Mouse (Mus musculus) adrenal gland (tissue): ENCODE results near the gene Hnrnpa1.
"Not testable (repeated sequence)": the region's sequence is repeated elsewhere in the genome, so short reads cannot be mapped to it uniquely, and the experiment has no call there.

Experiments used
- intact Hi-C: fragments of 180-260 bp; cut with DNase I; formaldehyde crosslinking; loops from one replicate; pipeline ENCODE4 v1.15.1; 2025

Hnrnpa1 gene

DNA sequence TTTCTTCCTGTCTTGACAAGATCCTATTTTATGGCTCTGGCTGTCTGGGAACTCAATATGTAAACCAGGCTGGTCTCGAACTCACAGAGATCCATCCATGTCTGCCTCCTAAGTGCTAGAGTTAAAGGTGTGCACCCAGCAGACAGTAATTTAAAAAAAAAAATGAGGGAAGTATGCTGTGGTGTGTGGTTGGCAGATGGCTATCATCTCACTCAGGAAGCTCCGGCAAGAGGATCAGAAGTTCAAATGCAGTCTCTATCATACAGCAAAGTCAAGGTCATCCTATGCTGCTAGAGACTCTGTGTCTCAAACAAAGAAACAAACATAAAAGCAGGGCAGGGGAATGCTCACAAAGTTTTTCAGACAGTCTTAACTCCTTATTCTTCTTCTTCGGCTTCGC lies 28.7 kb downstream of the Hnrnpa1 start:
- intact Hi-C loops: no loop called here

DNA sequence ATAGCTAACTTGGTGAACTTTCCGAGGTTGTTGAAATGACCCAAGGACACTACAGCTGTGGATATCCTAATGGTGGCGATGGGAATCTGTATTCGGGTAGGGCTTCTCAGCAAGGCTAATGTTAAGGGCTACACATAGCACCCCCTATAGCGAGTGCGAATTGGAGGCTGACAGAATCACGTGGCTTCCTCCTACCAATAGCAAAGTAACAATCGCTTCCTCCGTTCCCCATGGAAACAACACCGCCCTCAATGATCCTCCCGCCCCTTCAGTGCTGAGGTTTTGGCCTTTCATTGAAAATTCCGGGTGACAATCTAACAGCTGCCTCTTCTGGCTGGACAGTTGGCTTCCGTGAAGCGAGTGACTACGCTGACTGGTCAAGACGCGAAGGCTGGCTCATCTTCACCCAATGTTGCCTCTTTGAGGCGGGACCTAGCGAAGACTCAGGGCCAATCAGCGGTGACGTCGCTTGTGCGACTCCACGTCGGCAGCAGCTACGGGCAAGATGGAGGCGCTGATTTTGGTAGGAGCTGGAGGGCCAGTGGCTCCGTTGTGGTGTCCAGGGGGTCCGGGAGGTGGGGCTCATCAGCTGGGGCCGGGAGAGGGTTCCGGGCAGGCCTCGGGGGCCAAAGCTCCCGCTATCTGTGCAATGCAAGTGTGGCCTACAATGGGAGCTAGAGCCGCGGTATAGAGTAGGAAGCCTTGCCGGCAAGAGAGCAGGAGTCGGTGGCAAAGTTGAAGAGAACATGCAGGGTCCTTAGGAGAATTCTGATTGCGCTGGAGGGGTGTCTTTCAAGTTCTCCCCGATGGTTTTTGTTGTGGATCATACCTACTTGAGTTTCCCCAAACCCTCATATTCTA lies 32.4 kb downstream of the Hnrnpa1 start, which contains the start of gene Copz1:
Gene Copz1 (plus strand): TSS at position 296 of the 861 bp plus-strand sequence.
- intact Hi-C loops: no loop called here

DNA sequence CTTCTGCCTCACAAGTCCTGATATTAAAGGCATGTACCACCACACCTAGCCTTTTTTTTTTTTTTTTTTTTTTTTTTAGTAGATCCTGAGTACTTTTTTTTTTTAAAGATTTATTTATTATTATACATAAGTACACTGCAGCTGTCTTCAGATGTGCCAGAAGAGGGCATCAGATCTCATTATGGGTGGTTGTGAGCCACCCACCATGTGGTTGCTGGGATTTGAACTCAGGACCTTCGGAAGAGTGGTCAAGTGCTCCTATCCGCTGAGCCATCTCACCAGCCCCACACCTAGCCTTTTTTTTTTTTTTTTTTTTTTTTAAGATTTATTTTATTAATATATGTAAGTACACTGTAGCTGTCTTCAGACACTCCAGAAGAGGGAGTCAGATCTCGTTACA lies 35.7 kb downstream of the Hnrnpa1 start:
- intact Hi-C loops: not testable (repeated sequence)

DNA sequence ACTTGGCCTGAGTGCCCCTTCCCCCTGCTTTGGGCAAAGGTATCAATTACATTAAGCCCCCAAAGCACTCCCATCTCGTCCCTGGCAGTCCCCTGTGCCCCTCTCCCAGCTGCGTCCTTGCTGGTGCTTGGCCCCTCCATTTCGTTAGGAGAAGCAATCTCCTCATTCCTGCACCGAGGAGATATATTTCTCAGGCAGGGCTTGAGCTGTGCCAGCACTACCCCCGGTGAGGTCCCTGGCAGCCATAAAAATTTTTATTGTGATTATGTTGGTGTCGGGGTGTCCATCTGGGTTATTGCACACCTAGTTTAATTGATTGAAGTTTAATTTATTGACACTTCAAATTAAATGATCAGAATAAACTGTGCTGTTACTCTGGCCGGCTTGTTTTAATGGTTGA lies 37.7 kb downstream of the Hnrnpa1 start:
- intact Hi-C loops: no loop called here

DNA sequence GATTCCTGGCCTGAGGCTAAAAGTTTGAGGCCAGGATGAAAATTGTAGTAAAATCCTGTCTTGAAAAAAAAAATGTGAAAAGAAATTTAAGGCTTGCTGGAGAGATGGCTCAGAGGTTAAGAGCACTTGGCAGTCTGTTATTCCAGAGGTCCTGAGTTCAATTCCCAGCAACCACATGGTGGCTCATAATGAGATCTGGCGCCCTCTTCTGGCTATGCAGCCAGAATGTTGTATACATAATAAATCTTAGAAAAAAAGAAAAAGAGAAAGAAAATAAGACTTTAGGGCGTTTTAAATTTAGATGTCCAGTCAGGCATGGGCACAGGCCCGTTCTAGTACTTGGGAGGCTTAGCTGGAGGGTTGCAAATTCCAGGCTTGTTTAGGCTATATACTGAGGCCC lies 39.5 kb downstream of the Hnrnpa1 start:
- intact Hi-C loops: no loop called here

DNA sequence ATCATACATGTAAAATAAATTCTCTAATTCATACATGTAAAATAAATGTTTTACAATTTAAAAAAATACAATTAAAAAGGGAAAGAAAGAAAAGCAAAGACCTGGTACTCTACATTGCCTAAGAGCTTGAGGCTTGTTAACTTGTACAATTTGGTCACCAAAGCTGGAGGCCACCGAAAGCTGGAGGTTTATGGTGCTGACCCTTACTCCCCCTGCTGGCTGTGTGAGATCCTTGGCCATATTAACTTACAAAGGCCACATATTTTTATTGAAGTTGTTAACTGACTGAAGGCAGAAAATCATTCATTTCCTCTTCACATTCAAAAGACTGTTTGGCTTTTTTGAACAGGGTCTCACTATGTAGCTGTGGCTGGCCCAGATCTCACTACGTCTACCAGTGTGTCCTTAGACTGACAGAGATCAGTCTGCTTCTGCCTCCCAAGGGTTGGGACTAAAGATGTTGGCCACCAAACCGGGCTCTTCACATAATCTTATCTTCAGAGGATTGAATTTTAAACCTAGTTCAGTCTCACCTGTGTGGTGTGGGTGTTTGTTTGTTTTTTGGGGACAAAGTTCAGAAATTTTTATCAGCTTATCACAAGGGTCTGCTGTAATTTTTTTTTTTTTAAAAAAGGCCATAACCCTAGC lies 40.7 kb downstream of the Hnrnpa1 start:
- intact Hi-C loops: no loop called here

DNA sequence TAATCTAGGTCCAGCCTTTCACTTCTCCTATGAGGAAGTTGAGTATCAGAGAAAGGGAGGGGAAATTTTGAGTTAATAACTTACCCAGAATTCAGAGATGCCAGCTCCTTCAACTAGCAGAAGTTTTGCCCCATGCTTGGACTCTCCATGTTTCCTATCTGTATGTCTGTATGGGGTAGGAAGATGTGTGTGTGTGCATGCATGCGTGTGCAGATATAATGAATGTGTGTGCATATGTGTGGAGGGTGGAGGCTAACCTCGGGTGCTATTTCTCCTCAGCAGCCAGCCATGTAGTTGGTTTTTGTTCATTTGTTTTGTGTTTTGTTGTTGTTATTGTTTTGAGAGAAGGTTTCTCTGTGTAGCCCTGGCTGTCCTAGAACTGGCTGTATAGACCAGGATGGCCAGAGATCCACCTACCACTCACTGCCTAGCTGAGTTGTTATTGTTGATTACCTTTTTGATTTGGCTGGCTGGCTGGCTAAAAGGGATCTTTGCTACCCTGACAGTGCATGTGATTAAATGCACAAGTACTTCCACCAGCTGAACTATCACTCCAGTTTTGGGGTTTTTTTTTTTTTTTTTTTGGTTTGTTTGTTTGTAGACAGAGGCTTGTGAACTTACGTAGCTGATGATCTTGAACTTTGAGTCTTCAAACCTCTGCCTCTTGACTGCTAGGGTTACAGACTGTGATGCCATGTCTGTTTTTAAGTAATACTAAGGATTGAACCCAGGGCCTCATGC lies 41.4 kb downstream of the Hnrnpa1 start:
- intact Hi-C loops: no loop called here

DNA sequence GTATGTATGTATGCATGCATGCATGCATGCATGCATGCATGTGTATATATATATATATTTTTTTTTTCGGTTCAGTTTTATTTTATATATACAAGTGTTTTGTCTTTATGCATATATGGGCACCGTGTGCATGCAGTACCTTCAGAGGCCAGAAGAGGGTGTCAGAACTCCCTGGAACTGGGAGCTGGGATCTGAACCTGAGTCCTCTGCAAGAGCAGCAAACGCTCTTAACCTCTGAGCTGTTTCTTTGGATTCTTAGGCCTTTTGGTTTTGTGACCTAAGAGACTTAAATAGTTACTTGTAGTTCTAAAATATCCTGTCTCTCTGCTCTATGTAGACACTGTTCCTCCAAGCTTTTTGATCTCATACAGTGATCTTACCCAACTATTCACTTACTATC lies 43.8 kb downstream of the Hnrnpa1 start:
- intact Hi-C loops: loop anchor here (2.0 kb wide), 1 partner anchor 23 kb away; no protein-coding TSS in a partner anchor

DNA sequence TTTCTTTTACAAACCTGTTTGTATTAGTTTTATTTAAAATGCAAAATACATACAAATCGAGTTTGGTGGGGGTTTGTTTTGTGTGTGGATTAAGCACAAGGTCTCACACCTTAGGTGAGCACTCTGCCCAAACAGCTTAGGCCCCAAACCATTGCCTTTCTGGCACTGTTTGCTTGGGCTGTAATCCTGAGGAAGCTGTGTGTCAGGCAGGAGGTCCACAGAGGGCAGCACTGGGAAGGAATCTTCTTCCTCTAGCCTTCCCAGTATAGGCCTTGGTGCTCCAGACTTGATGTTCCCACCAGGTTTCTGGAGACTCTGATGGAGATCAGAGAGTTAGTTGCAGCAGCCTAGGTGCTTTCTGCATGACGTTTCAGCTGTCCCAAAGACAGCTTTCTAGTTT lies 44.4 kb downstream of the Hnrnpa1 start:
- intact Hi-C loops: loop anchor here (2.0 kb wide), 1 partner anchor 22 kb away; no protein-coding TSS in a partner anchor

DNA sequence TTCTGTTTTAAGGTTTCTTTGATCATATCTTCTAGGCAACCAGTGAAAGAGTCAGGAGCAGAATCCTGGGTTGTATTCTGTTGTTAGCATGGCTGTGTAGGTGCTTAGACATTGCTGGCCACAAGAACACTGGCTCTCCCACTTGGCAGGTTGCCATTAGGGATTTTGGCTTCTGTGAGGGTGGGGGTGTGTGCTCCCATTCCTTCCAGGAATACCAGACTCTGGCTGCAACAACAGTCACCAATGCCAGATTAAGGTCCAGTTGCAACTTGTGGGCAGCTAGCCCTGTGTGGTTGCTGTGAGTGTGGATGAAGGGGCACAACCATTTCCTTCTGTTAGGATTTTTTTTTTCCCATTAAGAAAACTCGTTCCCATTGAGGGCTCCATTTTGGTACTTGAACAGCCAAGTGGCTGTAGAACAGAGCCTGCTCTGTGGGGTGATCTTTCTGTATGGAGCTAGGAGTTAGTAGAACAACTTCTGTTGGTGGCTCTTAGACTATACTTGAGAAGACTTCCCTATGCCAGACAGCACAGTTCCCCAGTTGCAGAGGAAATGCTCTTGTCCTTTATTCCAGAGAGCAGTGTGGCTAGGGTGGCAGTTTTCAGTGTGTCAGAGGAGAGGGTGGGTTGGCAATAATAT lies 45.7 kb downstream of the Hnrnpa1 start:
- intact Hi-C loops: loop anchor here (2.0 kb wide), 1 partner anchor 21 kb away; no protein-coding TSS in a partner anchor

DNA sequence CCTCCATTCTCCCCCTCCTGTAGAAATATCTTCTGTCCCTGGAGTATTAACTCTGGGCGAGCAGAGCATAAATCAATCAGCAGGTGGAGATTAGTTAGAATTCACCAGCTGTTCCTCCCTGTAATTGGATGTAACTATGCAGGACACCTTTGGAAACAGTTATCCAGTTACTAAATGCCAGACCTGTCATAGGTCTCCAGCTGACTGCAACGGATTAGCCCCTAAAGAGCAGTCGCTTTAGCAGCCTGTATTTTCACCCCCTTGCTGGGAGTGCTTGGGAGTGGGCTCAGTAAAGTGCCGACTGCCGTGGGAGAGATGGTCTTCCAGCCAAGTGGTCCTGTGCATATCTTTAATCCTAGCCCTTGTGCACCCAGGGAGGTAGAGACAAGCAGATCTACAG lies 49.4 kb downstream of the Hnrnpa1 start:
- intact Hi-C loops: no loop called here

DNA sequence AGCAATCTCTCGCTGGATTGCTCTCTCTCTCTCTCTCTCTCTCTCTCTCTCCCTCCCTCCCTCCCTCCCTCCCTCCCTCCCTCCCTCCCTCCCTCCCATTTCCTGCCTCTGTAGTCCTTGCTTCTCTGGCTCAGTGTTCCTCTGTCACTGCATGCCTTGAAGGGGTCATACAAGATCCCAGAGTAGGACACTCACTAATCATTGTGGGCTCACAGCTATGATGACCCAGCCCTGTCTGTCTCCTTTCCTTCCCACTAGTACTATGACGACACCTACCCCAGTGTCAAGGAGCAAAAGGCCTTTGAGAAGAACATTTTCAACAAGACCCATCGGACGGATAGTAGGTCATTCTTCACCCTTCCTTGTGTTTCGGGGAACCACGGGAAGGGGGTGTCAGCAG lies 50.2 kb downstream of the Hnrnpa1 start:
- intact Hi-C loops: no loop called here

DNA sequence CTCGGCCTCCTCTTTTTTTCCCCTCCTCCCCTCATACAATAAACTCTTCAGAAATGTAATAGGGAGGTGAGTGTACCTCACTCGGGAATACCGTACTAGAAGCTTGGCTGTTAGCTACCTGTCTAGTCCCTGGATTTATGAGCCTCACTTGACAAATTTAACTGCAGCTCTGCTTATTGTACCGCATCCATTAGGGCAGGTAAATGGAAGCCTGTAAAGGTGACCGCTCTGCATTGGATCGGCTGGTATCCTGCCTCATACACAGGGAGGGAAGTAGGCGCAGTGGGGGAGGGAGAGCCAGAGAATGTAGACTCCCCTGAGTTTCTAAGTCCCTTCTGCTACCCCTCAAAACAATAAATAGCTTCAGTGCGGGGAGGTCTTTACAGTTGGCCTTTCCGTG lies 50.6 kb downstream of the Hnrnpa1 start:
- intact Hi-C loops: no loop called here

DNA sequence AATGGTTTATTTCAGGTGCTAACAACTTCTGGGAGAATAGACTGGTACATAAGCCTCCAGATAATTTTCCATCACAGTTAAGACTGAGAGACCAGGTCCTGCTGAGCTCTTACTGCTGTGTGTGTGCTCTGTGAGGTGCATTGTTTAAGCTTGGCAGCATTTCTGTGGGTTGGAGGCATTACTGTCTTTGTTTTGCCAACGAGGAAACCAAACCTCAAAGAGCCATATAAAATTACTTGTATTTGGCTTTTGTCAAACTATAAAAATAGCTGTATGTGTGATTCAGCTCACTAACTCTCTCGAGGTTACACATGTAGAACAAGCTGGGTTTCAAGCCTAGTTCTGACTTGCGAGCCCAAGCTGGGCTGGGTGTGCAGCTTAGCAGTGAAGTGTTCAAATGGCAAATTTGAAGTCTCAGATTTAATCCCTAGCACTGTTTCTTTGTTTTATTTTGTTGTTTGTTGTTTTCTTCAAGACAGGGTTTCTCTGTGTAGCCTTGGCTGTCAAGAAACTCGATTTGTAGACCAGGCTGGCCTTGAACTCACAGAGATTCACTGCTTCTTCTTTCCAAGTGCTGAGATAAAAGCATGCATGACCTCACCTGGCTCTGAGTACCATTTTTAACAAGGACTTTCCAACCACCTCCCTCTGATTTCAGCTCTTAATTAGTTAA lies 52.6 kb downstream of the Hnrnpa1 start:
- intact Hi-C loops: no loop called here

DNA sequence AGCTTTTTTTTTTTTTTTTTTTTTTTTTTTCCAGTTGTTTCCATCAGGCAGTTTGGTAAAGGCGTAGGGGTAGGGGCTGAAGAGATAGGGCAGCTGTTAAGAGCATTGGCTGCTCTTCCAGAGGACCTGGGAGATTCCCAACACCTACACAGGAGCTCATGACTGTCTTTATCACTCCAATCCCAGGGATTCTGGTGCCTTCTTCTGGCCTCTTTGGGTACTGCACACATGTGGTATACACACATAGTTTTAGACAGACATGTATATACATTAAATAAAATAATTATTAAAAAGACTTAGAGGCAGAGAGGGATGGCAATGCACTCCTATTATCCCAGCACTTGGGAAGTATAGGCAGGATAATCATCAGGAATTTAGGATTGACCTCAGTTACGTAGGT lies 53.1 kb downstream of the Hnrnpa1 start:
- intact Hi-C loops: no loop called here

DNA sequence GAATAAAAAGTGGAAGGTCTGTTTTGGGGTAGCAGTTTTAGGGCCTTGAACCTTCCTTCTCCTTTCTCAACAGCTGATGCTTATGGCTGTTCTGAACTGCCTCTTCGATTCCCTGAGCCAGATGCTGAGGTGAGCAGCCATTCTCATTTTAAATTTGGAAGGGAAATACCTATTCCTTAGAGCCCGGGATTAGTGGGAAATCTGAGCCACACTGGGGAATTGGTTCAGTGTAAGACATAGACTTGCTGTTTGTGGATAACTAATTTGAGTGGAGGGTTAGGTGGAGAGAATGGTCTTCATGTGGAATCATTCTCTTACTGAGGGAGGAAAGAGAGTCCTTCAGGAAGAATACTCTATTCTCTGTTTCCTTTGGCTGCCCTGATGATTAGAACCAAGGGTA lies 54.4 kb downstream of the Hnrnpa1 start:
- intact Hi-C loops: no loop called here

DNA sequence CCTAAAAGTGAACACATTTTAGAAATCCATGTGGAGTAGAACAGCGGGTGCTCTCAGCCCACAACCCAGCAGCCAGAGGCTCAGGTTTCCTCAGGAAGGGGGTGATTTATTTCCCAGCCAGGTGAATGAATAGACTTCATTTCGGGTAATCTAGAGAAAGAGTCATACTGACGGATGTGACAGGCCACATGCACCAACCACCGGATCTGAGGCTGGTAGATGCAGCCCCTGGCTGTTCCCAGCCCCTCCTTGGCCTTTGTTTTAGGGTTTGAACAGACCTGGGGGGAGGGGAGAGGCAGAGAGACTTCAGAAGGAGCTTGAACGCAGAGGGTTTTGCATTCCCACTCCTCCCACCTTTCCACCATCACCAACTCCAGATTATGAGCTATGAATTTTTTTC lies 55.6 kb downstream of the Hnrnpa1 start:
- intact Hi-C loops: no loop called here
